Mouse (Mus musculus): ENCODE results near the gene Magohb.

Magohb gene

GRCm38 (mm10) chr6:131262009-131262408 is 31.0 kb downstream of the Magohb start:
- DNase-seq (ENCODE audit: low spot score in 2 of 2), result no peak

- no peak for DNase-seq (ENCODE audit: low spot score in 2 of 2)
Observed at GRCm38 (mm10) chr6:131247206-131247605, 45.8 kb downstream of the Magohb start, which contains the start of gene Klra2. Gene Klra2, minus strand, starts transcription at chr6:131247362.

GRCm38 (mm10) chr6:131245081-131245480 is 48.0 kb downstream of the Magohb start:
- no peak for DNase-seq (ENCODE audit: low spot score in 2 of 2)

Data from spleen, postnatal 14 days (tissue).